Mouse (Mus musculus) forebrain, embryonic 10.5 days (tissue): Measurements from ENCODE around the gene Vwce. TPM values are rescaled to one million over a fixed set of nuclear protein-coding genes. Genes with fewer than 3 reads are reported as not detected.

Experiments
- DNase-seq: peaks from one replicate; pipeline ENCODE4 v3.0.0-alpha.2; 2017; ENCODE audit warnings: low spot score; ENCODE audit errors: extremely low spot score
- H3K27ac ChIP-seq: fragments of 300-500 bp; sonication (generic); 2 replicates; pipeline ENCODE4 v1.5.1; 2016; ENCODE audit warnings: mild to moderate bottlenecking
- H3K27me3 ChIP-seq: fragments of 300-500 bp; sonication (generic); 2 replicates; pipeline ENCODE4 v1.6.1; 2016; ENCODE audit warnings: mild to moderate bottlenecking; ENCODE audit not compliant: poor library complexity, severe bottlenecking
- H3K36me3 ChIP-seq: fragments of 300-500 bp; sonication (generic); replicated peaks from 2 replicates; pipeline ENCODE4 v1.6.1; 2016; ENCODE audit warnings: mild to moderate bottlenecking, moderate library complexity
- H3K4me1 ChIP-seq: fragments of 300-500 bp; sonication (generic); 2 replicates; pipeline ENCODE4 v1.6.1; 2016
- H3K4me3 ChIP-seq: fragments of 300-500 bp; sonication (generic); 2 replicates; pipeline ENCODE4 v1.5.1; 2016; ENCODE audit warnings: mild to moderate bottlenecking, moderate library complexity
- H3K9me3 ChIP-seq: fragments of 300-500 bp; sonication (generic); 2 replicates; pipeline ENCODE4 v1.6.1; 2016; ENCODE audit warnings: mild to moderate bottlenecking, moderate library complexity
- WGBS: fragments of 180-500 bp; shearing (Covaris S2); methylation state at CpG from one replicate; pipeline ENCODE4 v1.1.7; 2016; 5-methylcytosine and 5-hydroxymethylcytosine counted together
- polyA plus RNA-seq: library from polyadenylated mRNA; unstranded; fragments of >200 nt; fragmentation: Nextera tagmentation; extraction: Ambion mirVana; gene quantifications from 2 replicates; pipeline ENCODE4 v1.2.1, GENCODE M21; 2016

The Vwce gene
- polyA plus RNA-seq, 1 experiment from 2014 or later = 0.38 TPM

DNA sequence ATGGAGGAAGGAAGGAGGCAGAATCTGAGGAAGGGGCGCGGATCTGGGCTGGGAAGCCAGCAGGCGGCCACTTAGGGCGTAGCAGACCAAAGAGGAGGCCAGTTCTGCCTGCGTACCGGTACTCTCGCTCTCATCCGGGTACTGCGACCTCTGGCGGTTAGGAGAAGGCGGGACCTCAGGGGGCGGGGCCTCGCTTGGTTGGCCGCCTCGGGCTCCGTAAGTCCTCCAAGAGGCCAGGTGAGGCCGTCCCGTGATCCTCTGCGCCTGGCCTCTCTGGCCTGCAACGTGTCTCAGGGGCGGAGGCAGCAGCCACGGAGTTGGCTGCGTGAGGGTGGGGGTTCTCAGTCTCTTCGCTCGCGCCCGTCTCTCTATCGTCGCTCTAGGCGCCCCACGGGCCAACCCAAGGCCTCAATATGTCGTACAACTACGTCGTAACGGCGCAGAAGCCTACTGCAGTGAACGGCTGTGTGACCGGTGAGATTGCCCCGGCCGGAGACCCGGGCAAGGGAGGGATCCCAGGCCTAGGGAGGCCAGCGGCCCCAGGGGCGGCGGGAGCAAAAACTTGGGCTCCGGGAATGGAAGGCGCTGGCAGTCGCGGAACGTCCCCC, 28.6 kb upstream of the Vwce start, which contains the start of the genes Ddb1 and Tkfc:
TSS of gene Ddb1 (plus strand) at position 35 of the 608 bp plus-strand sequence.
TSS of gene Tkfc (minus strand) at position 362 of the 608 bp plus-strand sequence.
- peaks cover 40% of the 10 kb centered on the region for H3K36me3 ChIP-seq
- peaks cover 54% of the 10 kb centered on the region for H3K4me1 ChIP-seq
- peak; percentile 99 for DNase-seq
- WGBS = under 1% methylated on average over 49 of the region's 49 CpGs
- H3K9me3 ChIP-seq = no peaks in the 10 kb centered on the region
- H3K27me3 ChIP-seq = no peaks in the 10 kb centered on the region
- H3K27ac ChIP-seq = peak within 1 kb of the TSS; percentile 96
- peak within 1 kb of the TSS; percentile 98 for H3K4me3 ChIP-seq

GRCm38 (mm10) chr19:10605901-10606622, 28.0 kb upstream of the Vwce start:
- no peaks in the 10 kb centered on the region for H3K27me3 ChIP-seq
- H3K4me3 ChIP-seq = peak overlapping the region; percentile 98
- H3K4me1 ChIP-seq = peaks cover 54% of the 10 kb centered on the region
- H3K9me3 ChIP-seq = no peaks in the 10 kb centered on the region
- WGBS = 7% methylated on average over 20 of the region's 20 CpGs
- DNase-seq = peak; percentile 34
- peak overlapping the region; percentile 96 for H3K27ac ChIP-seq
- H3K36me3 ChIP-seq = peaks cover 44% of the 10 kb centered on the region

GRCm38 (mm10) chr19:10608573-10609240, 25.3 kb upstream of the Vwce start:
- Histone ChIP-seq H3K27ac (no peak overlapping the region), H3K4me1 (peaks cover 37% of the 10 kb centered on the region), H3K36me3 (peaks cover 71% of the 10 kb centered on the region), H3K4me3 (no peak overlapping the region), H3K27me3 (no peaks in the 10 kb centered on the region), H3K9me3 (no peaks in the 10 kb centered on the region)
- no peak for DNase-seq
- WGBS = 94% methylated on average over 5 of the region's 5 CpGs

- H3K9me3 ChIP-seq = no peaks in the 10 kb centered on the region
- H3K27me3 ChIP-seq = peaks cover 25% of the 10 kb centered on the region
- H3K36me3 ChIP-seq = peaks cover 26% of the 10 kb centered on the region
- 6% methylated on average over 21 of the region's 21 CpGs for WGBS
- DNase-seq = peak; percentile 59
- H3K4me3 ChIP-seq = peak overlapping the region; percentile 50
- H3K27ac ChIP-seq = peak overlapping the region; percentile 69
- peaks cover 19% of the 10 kb centered on the region for H3K4me1 ChIP-seq
Observed at GRCm38 (mm10) chr19:10634872-10635318, 882 bp downstream of the Vwce start.

DNA sequence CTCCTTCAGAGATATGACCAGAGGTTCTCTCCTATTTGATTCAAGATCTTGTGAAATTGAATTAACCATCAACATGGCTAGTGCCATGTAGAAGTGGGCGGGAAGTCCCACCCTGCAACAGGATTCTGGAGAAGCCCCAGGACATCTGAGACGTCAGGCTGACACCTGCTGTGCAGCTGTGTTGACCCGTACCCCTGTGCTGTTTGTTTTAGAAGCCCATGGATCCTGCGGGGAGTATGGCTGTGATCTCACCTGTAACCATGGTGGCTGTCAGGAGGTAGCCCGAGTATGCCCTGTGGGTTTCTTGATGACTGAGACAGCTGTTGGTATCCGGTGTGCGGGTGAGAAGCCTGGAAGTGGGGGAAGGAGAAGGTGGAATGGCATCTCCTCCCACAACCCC, 3.8 kb downstream of the Vwce start:
- H3K36me3 ChIP-seq = no peaks in the 10 kb centered on the region
- peaks cover 25% of the 10 kb centered on the region for H3K27me3 ChIP-seq
- H3K9me3 ChIP-seq = no peaks in the 10 kb centered on the region
- WGBS = 69% methylated on average over 7 of the region's 7 CpGs
- DNase-seq = no peak
- H3K4me3 ChIP-seq = no peak overlapping the region
- no peak overlapping the region for H3K27ac ChIP-seq
- H3K4me1 ChIP-seq = peaks cover 23% of the 10 kb centered on the region

DNA sequence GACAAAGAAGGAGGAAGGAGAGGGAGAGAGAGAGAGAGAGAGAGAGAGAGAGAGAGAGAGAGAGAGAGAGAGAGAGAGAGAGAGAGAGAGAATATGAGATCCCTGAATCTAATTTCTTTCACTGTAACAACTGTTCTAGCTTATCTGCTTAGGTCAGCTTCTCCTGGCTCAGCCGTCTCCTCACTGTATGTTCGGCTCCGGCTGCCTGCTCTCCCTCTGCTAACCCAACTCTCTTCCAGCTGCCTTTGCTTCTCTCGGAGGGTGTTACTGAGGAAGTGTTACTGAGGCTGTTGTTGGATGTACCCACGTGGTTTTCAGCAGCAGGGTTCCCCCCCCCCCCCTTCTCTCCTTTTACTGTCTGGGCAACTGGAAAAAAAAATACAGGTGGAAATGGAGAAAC, 6.1 kb downstream of the Vwce start:
- 27% methylated on average over 5 of the region's 5 CpGs for WGBS
- Histone ChIP-seq H3K4me3 (no peak overlapping the region), H3K36me3 (no peaks in the 10 kb centered on the region), H3K9me3 (no peaks in the 10 kb centered on the region), H3K27ac (no peak overlapping the region), H3K27me3 (peaks cover 15% of the 10 kb centered on the region), H3K4me1 (peaks cover 8% of the 10 kb centered on the region)
- no peak for DNase-seq

GRCm38 (mm10) chr19:10640589-10641378, 6.8 kb downstream of the Vwce start:
- DNase-seq = no peak
- Histone ChIP-seq H3K4me1 (0 out of 2 replicates have a peak, but pooled peaks cover 5% of the 10 kb centered on the region), H3K9me3 (no peaks in the 10 kb centered on the region), H3K4me3 (no peak overlapping the region), H3K27me3 (peaks cover 8% of the 10 kb centered on the region), H3K27ac (no peak overlapping the region), H3K36me3 (no peaks in the 10 kb centered on the region)
- WGBS = 56% methylated on average over 13 of the region's 13 CpGs

DNA sequence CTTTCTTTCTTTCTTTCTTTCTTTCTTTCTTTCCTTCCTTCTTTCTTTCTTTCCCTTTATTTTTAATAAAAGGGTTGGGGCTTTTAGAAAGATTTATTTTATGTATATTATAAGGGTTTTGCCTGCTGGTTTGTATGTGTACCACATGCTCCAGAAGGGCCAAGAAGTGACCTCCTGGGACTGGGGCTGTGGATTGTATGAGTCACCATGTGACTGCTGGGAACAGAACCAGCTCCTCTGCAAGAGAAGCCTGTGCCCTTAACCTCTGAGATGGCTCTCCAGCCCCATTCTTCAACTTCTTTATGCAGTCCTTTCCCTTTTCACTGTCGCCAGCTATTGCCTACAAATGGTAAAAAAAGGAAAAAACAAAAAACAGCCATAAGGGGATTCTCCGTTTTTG, 11.6 kb downstream of the Vwce start:
- Histone ChIP-seq H3K4me3 (no peak overlapping the region), H3K27ac (no peak overlapping the region), H3K9me3 (no peaks in the 10 kb centered on the region), H3K27me3 (no peaks in the 10 kb centered on the region), H3K4me1 (0 out of 2 replicates have a peak, but pooled peaks cover 1% of the 10 kb centered on the region), H3K36me3 (no peaks in the 10 kb centered on the region)
- DNase-seq = no peak
- WGBS = 95% methylated on average over 2 of the region's 2 CpGs

- WGBS = 84% methylated on average over 8 of the region's 8 CpGs
- no peaks in the 10 kb centered on the region for H3K9me3 ChIP-seq
- no peaks in the 10 kb centered on the region for H3K36me3 ChIP-seq
Observed at GRCm38 (mm10) chr19:10648156-10648555, 14.1 kb downstream of the Vwce start.

DNA sequence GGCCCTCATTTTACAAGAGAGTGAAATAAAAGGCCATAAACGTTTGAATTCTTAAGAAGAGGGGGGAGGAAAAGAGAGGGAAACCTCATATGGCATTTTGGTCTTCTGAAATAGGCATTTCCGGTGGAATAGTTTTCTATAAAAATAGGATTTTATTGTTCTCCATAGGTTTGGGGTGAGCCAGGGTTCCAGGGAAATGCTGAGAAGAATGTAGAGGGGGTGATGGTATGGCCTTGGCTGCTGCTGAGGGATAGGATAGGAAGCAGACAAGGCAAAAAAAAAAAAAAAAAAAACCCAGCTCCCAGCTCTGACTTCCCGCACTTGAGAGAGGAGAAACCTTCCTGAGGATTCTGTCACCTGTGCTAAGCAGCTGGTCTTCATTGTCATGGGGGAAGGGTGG, 22.0 kb downstream of the Vwce start:
- no peak overlapping the region for H3K4me3 ChIP-seq
- H3K27ac ChIP-seq = no peak overlapping the region
- WGBS = 67% methylated on average over 3 of the region's 3 CpGs
- no peaks in the 10 kb centered on the region for H3K9me3 ChIP-seq
- H3K36me3 ChIP-seq = no peaks in the 10 kb centered on the region
- no peaks in the 10 kb centered on the region for H3K4me1 ChIP-seq
- no peaks in the 10 kb centered on the region for H3K27me3 ChIP-seq
- no peak for DNase-seq

More at GRCm38 (mm10) chr19:10648156-10648555, 14.1 kb downstream of the Vwce start:
- Histone ChIP-seq H3K4me3 (no peak overlapping the region), H3K27ac (no peak overlapping the region), H3K4me1 (no peaks in the 10 kb centered on the region), H3K27me3 (no peaks in the 10 kb centered on the region)
- DNase-seq = no peak

DNA sequence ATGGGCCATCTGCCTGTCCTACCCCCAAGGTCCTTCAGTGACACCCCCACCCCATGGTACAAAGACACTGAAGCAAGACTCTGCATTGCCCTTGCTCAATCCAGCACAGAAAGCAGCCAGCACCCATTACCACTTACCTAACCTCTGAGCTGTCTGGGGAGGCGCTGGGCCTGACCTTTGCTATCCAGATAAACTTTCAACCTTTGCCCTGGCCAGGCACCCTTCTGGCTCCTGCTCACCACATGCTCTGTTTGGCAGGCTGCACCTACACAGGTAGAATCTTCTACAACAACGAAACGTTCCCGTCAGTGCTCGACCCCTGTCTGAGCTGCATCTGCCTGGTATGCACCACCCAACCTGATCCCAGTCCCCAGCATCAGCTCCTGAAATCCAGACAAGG, 23.7 kb downstream of the Vwce start:
- no peak overlapping the region for H3K4me3 ChIP-seq
- H3K4me1 ChIP-seq = no peaks in the 10 kb centered on the region
- H3K36me3 ChIP-seq = no peaks in the 10 kb centered on the region
- H3K27me3 ChIP-seq = no peaks in the 10 kb centered on the region
- H3K9me3 ChIP-seq = no peaks in the 10 kb centered on the region
- no peak overlapping the region for H3K27ac ChIP-seq
- 89% methylated on average over 5 of the region's 5 CpGs for WGBS
- no peak for DNase-seq

DNA sequence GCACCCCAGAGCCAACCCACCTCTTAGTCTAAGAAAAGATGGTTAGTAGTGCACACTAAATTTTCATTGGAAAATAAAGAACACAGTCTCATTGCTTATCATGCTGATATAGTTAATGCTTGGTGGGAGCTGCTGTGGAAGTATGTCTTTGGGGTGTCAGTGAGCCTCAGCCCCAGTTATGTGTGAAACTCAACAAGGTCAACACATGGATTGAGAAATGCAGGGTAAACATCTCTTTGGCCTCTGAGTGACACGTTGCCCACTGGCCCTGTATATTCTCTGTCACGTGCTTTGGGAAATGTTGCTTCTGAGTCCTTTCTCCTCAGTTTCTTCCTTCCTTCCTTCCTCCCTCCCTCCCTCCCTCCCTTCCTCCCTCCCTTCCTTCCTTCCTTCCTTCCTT, 24.4 kb downstream of the Vwce start:
- Histone ChIP-seq H3K36me3 (no peaks in the 10 kb centered on the region), H3K4me1 (no peaks in the 10 kb centered on the region), H3K4me3 (no peak overlapping the region), H3K27ac (no peak overlapping the region), H3K27me3 (no peaks in the 10 kb centered on the region), H3K9me3 (no peaks in the 10 kb centered on the region)
- 85% methylated on average over 2 of the region's 2 CpGs for WGBS
- DNase-seq = no peak
